Mouse (Mus musculus) olfactory bulb, adult 2 months (tissue): ENCODE measurements at regions not wholly inside any gene's neighbourhood (a gene's known extent, or its start where the extent isn't known, plus 50 kb on each side); places are given as distances from the start of the nearest gene placed in this dataset.

Source experiments
- H3K27ac ChIP-seq: fragments of 200-500 bp; 2 replicates; pipeline ENCODE4 v1.5.1; 2012; ENCODE audit warnings: low read depth, low read length; ENCODE audit not compliant: insufficient read depth
- H3K4me1 ChIP-seq: fragments of 200-500 bp; 2 replicates; pipeline ENCODE4 v1.6.1; 2012; ENCODE audit warnings: low read length; ENCODE audit not compliant: control insufficient read depth, insufficient read depth
- H3K4me3 ChIP-seq: fragments of 200-500 bp; 2 replicates; pipeline ENCODE4 v1.5.1; 2012; ENCODE audit warnings: mild to moderate bottlenecking, low read depth, low read length, moderate library complexity; ENCODE audit not compliant: insufficient read depth
- CTCF ChIP-seq: fragments of 200-500 bp; IDR thresholded peaks from 2 replicates; pipeline ENCODE4 v1.5.1; 2012; ENCODE audit warnings: low read depth, mild to moderate bottlenecking, low read length, moderate library complexity; ENCODE audit not compliant: insufficient read depth
- POLR2A ChIP-seq: fragments of 200-500 bp; IDR thresholded peaks from 2 replicates; pipeline ENCODE4 v1.6.1; 2012; ENCODE audit warnings: mild to moderate bottlenecking, low read depth, low read length, moderate library complexity; ENCODE audit not compliant: insufficient read depth
- WGBS: fragments of 180-500 bp; shearing (Covaris S2); methylation state at CpG from one replicate; pipeline ENCODE4 v1.1.7; 2018; 5-methylcytosine and 5-hydroxymethylcytosine counted together

GRCm38 (mm10) chr12:60352138-60352537 lies 1132.6 kb upstream of the Fbxo33 start:
- H3K4me3 ChIP-seq, result no peak overlapping the region
- WGBS, result 87% methylated on average over 2 of the region's 2 CpGs
- no peak for TF ChIP-seq POLR2A
- no peak for TF ChIP-seq CTCF
- no peak overlapping the region for H3K27ac ChIP-seq
- no peaks in the 10 kb centered on the region for H3K4me1 ChIP-seq

GRCm38 (mm10) chr12:60344437-60344836 lies 1124.9 kb upstream of the Fbxo33 start:
- WGBS, result 63% methylated on average over 1 of the region's 1 CpGs
- Histone ChIP-seq H3K4me1 (no peaks in the 10 kb centered on the region), H3K27ac (no peak overlapping the region), H3K4me3 (no peak overlapping the region)
- TF ChIP-seq CTCF (no peak), POLR2A (no peak)

GRCm38 (mm10) chr12:60320063-60320462 lies 1100.5 kb upstream of the Fbxo33 start:
- Histone ChIP-seq H3K4me3 (no peak overlapping the region), H3K4me1 (no peaks in the 10 kb centered on the region), H3K27ac (no peak overlapping the region)
- TF ChIP-seq POLR2A, result no peak
- no peak for TF ChIP-seq CTCF
- 86% methylated on average over 6 of the region's 6 CpGs for WGBS

- no peaks in the 10 kb centered on the region for H3K4me1 ChIP-seq
- H3K27ac ChIP-seq, result peak overlapping the region; percentile 40; the same call in 1 of the 2 replicates
- 14% methylated on average over 2 of the region's 2 CpGs for WGBS
- H3K4me3 ChIP-seq, result no peak overlapping the region
- TF ChIP-seq CTCF, result no peak
- TF ChIP-seq POLR2A, result no peak
Measured at GRCm38 (mm10) chr12:60292591-60292990, 1073.1 kb upstream of the Fbxo33 start.

- TF ChIP-seq POLR2A, result no peak
- TF ChIP-seq CTCF, result no peak
- H3K27ac ChIP-seq, result no peak overlapping the region
- WGBS, result 91% methylated on average over 2 of the region's 2 CpGs
- H3K4me1 ChIP-seq, result no peaks in the 10 kb centered on the region
- no peak overlapping the region for H3K4me3 ChIP-seq
Measured at GRCm38 (mm10) chr12:60288817-60289216, 1069.3 kb upstream of the Fbxo33 start.

GRCm38 (mm10) chr12:60255286-60255685 lies 1035.8 kb upstream of the Fbxo33 start:
- Histone ChIP-seq H3K4me3 (no peak overlapping the region), H3K27ac (no peak overlapping the region), H3K4me1 (no peaks in the 10 kb centered on the region)
- 61% methylated on average over 1 of the region's 1 CpGs for WGBS
- TF ChIP-seq POLR2A, result no peak

GRCm38 (mm10) chr12:60214002-60214401 lies 994.5 kb upstream of the Fbxo33 start:
- no peak overlapping the region for H3K4me3 ChIP-seq
- TF ChIP-seq CTCF, result no peak
- no peak for TF ChIP-seq POLR2A
- H3K27ac ChIP-seq, result no peak overlapping the region
- 82% methylated on average over 3 of the region's 3 CpGs for WGBS
- H3K4me1 ChIP-seq, result no peaks in the 10 kb centered on the region

GRCm38 (mm10) chr12:60175750-60176149 lies 956.2 kb upstream of the Fbxo33 start:
- Histone ChIP-seq H3K4me1 (no peaks in the 10 kb centered on the region), H3K27ac (no peak overlapping the region), H3K4me3 (no peak overlapping the region)
- WGBS, result 66% methylated on average over 2 of the region's 2 CpGs
- TF ChIP-seq POLR2A (no peak), CTCF (no peak)

- TF ChIP-seq CTCF (no peak), POLR2A (no peak)
- no peak overlapping the region for H3K4me3 ChIP-seq
- 86% methylated on average over 4 of the region's 4 CpGs for WGBS
- no peak overlapping the region for H3K27ac ChIP-seq
- H3K4me1 ChIP-seq, result no peaks in the 10 kb centered on the region
Measured at GRCm38 (mm10) chr12:60150266-60150665, 930.7 kb upstream of the Fbxo33 start.

- no peak overlapping the region for H3K27ac ChIP-seq
- H3K4me1 ChIP-seq, result no peaks in the 10 kb centered on the region
- WGBS, result 42% methylated on average over 1 of the region's 1 CpGs
- H3K4me3 ChIP-seq, result no peak overlapping the region
- TF ChIP-seq CTCF (no peak), POLR2A (no peak)
Measured at GRCm38 (mm10) chr12:60147364-60147763, 927.8 kb upstream of the Fbxo33 start.
